Mouse (Mus musculus): Measurements from ENCODE around the gene Gm44511.

DNA sequence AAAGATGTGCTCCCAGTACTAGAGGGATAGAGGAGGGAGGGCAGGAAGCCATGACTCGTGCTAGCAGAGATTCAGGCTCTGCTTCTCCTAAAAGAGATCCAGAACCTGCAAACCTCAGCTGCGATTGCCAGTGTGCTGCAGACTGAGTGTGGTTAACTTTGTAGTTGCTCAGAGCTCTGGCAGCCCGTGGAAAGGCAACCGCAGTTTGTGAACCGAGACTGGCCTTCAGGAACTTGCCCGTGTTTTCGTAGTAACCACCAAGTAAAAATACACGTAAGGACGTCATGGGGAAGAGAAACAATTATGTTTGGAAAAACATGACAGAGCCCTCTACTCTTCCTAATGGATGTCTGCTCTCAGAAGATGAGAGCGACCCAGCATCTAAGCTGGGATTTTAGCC lies 6.9 kb upstream of the Gm44511 start:
- TF ChIP-seq CTCF (IDR thresholded peaks at IDR 0.05; ENCODE audit: control insufficient read depth, insufficient read depth, insufficient replicate concordance, low read depth, low read length) (no peak), POLR2A (IDR thresholded peaks at IDR 0.05; ENCODE audit: control insufficient read depth, low read depth, low read length) (no peak)

Data from testis, adult 2 months (tissue).